Mouse (Mus musculus) gastrocnemius, adult 18-20 months (tissue): ENCODE measurements at regions not wholly inside any gene's neighbourhood (a gene's known extent, or its start where the extent isn't known, plus 50 kb on each side); places are given as distances from the start of the nearest gene placed in this dataset.

Source experiments
- DNase-seq: peaks from one replicate; pipeline ENCODE4 v3.0.0; 2021; ENCODE audit warnings: low spot score

- no peak for DNase-seq
Observed at GRCm38 (mm10) chr3:77051884-77052283, 977.8 kb downstream of the Fstl5 start.

GRCm38 (mm10) chr3:77075055-77075454, 1001.0 kb downstream of the Fstl5 start:
- DNase-seq: no peak

- DNase-seq: no peak
Observed at GRCm38 (mm10) chr3:77091812-77092211, 1017.7 kb downstream of the Fstl5 start.

GRCm38 (mm10) chr3:77112969-77113368, 1038.9 kb downstream of the Fstl5 start:
- no peak for DNase-seq

GRCm38 (mm10) chr3:77120581-77120980, 1046.5 kb downstream of the Fstl5 start:
- DNase-seq: no peak

- DNase-seq: no peak
Observed at GRCm38 (mm10) chr3:77151636-77152035, 1077.6 kb downstream of the Fstl5 start.

- DNase-seq: no peak
Observed at GRCm38 (mm10) chr3:77197828-77198227, 1123.8 kb downstream of the Fstl5 start.

- DNase-seq: peak; percentile 10
Observed at GRCm38 (mm10) chr3:77198265-77198664, 1124.2 kb downstream of the Fstl5 start.

- no peak for DNase-seq
Observed at GRCm38 (mm10) chr3:77226007-77226406, 1151.9 kb downstream of the Fstl5 start.
